Mouse (Mus musculus) C2C12 (cell line): ENCODE results near the gene Cd300a.

ENCODE experiments used
- CTCF ChIP-seq: IDR thresholded peaks from one replicate; pipeline ENCODE4 v1.5.1; 2011; ENCODE audit not compliant: control insufficient read depth, insufficient read depth, insufficient read length
- USF1 ChIP-seq: IDR thresholded peaks from one replicate; pipeline ENCODE4 v1.6.1; 2011; ENCODE audit warnings: low read depth, mild to moderate bottlenecking, control low read depth, moderate library complexity

DNA sequence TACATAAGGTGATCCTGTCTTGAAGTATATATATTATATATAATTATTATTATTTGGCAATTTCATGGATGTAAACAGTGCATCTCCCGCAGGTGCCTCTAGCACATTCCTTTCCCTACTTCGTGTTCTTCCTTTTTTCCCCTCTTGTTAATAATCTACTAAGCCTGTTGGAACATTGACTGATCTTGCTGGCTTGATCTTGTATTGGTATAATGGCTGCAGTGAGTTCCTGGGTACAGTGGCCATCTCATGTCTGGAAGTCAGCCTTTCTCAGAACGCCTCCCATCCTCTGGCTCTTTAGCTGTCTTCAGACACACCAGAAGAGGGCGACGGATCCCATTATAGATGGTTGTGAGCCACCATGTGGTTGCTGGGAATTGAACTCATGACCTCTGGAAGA is 33.7 kb upstream of the Cd300a start:
- no peak for TF ChIP-seq CTCF
- no peak for TF ChIP-seq USF1
